Mouse (Mus musculus): ENCODE results near the gene Map2. TPM values are rescaled to one million over a fixed set of nuclear protein-coding genes. Genes with fewer than 3 reads are reported as not detected.

Map2 gene
- polyA plus RNA-seq, 1 experiment from 2014 or later: 515 TPM

DNA sequence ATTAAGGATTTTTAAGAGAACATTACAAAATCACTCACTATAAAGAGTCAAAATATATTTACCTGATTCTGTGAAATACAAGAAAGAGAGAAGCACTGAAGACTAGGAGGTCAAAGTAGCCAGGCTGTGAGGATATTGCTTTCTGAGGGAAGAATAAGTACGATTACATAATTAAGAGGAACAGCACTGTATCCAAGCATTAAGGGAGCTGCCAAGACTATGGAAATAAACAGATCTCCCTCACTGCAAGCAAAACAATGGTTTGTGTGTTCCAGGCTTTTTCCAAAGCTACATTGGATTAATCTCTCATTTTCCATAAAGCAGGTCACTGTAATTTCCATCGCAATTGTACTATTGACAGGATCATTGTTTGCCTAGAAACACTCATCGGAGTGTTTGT is 307.7 kb downstream of the Map2 start:
- H3K4me1 ChIP-seq (replicated peaks; ENCODE audit: control insufficient read depth, insufficient read depth, low read length): no peaks in the 10 kb centered on the region
- H3K9ac ChIP-seq (replicated peaks; ENCODE audit: low read depth, low read length): no peak overlapping the region
- no peak overlapping the region for H3K4me2 ChIP-seq (ENCODE audit: low read length)
- H3K27me3 ChIP-seq (replicated peaks; ENCODE audit: control insufficient read depth, insufficient read depth, low read length): no peaks in the 10 kb centered on the region
- no peak for ATAC-seq
- no peaks in the 10 kb centered on the region for H3K36me3 ChIP-seq (ENCODE audit: control insufficient read depth, insufficient read depth)
- H3K27ac ChIP-seq (ENCODE audit: low read length): no peak overlapping the region
- H3K9me3 ChIP-seq (ENCODE audit: control insufficient read depth, low read length): no peaks in the 10 kb centered on the region
- 75% methylated on average over 3 of the region's 3 CpGs for WGBS
- H3K4me3 ChIP-seq (replicated peaks; ENCODE audit: low read length): no peak overlapping the region

Other genes with a start within 250 kb of the Map2 start
- not detected in 2 replicates for gene Crygf, start 248.8 kb upstream of the Map2 start, polyA plus RNA-seq (2015; fragmentation: Nextera tagmentation; extraction: Ambion mirVana)